Mouse (Mus musculus) hindbrain, embryonic 13.5 days (tissue): Measurements from ENCODE around the gene Cd86. TPM values are rescaled to one million over a fixed set of nuclear protein-coding genes. Genes with fewer than 3 reads are reported as not detected.

Source experiments
- ATAC-seq: fragments of 200-750 bp; cut with Nextera tagmentation; 2 replicates; pipeline ENCODE4 v1.8.0; 2017; ENCODE audit warnings: moderate TSS enrichment; ENCODE audit not compliant: low FRiP score
- H3K27ac ChIP-seq: fragments of 300-500 bp; sonication (generic); 2 replicates; pipeline ENCODE4 v1.5.1; 2015; ENCODE audit warnings: inconsistent platforms, mild to moderate bottlenecking, moderate library complexity
- H3K27me3 ChIP-seq: fragments of 300-500 bp; sonication (generic); 2 replicates; pipeline ENCODE4 v1.6.1; 2015; ENCODE audit warnings: mild to moderate bottlenecking, inconsistent platforms
- H3K36me3 ChIP-seq: fragments of 300-500 bp; sonication (generic); 2 replicates; pipeline ENCODE4 v1.6.1; 2015; ENCODE audit warnings: mild to moderate bottlenecking, inconsistent platforms
- H3K4me1 ChIP-seq: fragments of 300-500 bp; sonication (generic); replicated peaks from 2 replicates; pipeline ENCODE4 v1.6.1; 2015; ENCODE audit warnings: inconsistent platforms
- H3K4me2 ChIP-seq: fragments of 300-500 bp; sonication (generic); 2 replicates; pipeline ENCODE4 v1.6.1; 2015; ENCODE audit warnings: inconsistent platforms, mild to moderate bottlenecking, moderate library complexity
- H3K4me3 ChIP-seq: fragments of 300-500 bp; sonication (generic); 2 replicates; pipeline ENCODE4 v1.5.1; 2015; ENCODE audit warnings: mild to moderate bottlenecking, inconsistent platforms
- H3K9ac ChIP-seq: fragments of 300-500 bp; sonication (generic); 2 replicates; pipeline ENCODE4 v1.6.1; 2015; ENCODE audit warnings: mild to moderate bottlenecking, inconsistent platforms
- H3K9me3 ChIP-seq: fragments of 300-500 bp; sonication (generic); 2 replicates; pipeline ENCODE4 v1.6.1; 2016; ENCODE audit warnings: inconsistent platforms
- WGBS: fragments of 180-500 bp; shearing (Covaris S2); methylation state at CpG from one replicate; pipeline ENCODE4 v1.1.7; 2015; 5-methylcytosine and 5-hydroxymethylcytosine counted together
- polyA plus RNA-seq: library from polyadenylated mRNA; unstranded; fragments of >200 nt; fragmentation: Nextera tagmentation; extraction: Ambion mirVana; gene quantifications from 2 replicates; pipeline ENCODE4 v1.2.1, GENCODE M21; 2015

Cd86 gene
- polyA plus RNA-seq, 1 experiment from 2014 or later, result 2.1 TPM

DNA sequence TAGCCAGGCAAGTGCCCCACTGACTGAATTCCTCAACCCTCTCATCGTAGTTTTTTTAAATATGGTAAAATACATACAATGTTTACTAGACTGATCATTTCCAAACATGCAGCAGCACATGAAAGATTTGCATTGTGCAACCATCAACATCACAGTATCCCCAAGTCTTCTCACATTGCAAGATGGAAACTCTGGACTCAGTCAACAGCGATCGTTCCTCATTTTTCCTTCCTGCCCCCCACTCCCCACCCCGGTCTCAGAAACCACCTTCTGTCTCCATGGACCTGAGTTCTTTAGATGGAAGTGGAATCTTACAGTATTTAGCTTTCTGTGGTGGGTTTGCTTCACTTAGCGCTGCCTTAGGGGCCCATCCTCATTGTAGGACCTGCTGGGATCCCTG is 34.3 kb downstream of the Cd86 start:
- Histone ChIP-seq H3K9ac (no peak overlapping the region), H3K4me2 (no peak overlapping the region), H3K4me1 (no peaks in the 10 kb centered on the region), H3K4me3 (no peak overlapping the region), H3K36me3 (no peaks in the 10 kb centered on the region), H3K9me3 (no peaks in the 10 kb centered on the region), H3K27ac (no peak overlapping the region), H3K27me3 (no peaks in the 10 kb centered on the region)
- 96% methylated on average over 5 of the region's 5 CpGs for WGBS
- ATAC-seq, result no peak

DNA sequence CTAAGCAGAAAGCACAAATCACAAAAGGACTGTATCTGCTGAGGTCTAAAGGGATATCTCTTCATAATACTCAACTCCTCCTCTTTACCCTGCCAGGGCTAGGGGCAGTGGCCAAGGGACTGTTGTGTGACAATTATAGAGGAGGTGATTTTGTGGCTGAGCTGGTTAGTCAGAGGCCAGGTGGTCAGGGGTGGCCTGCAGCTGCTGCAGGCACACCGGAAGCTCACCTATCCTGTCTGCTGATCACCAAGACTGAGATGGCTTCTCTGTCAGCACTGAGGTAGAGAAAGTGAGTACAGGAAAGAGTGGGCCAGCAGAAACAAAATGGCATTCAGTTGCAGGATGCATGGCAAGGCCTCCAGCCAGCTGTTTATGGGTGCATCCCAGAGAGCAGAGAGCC is 38.1 kb downstream of the Cd86 start:
- H3K4me1 ChIP-seq, result no peaks in the 10 kb centered on the region
- H3K9me3 ChIP-seq, result no peaks in the 10 kb centered on the region
- H3K27ac ChIP-seq, result no peak overlapping the region
- H3K4me3 ChIP-seq, result no peak overlapping the region
- ATAC-seq, result no peak
- 100% methylated on average over 1 of the region's 1 CpGs for WGBS
- no peak overlapping the region for H3K9ac ChIP-seq
- no peak overlapping the region for H3K4me2 ChIP-seq
- no peaks in the 10 kb centered on the region for H3K27me3 ChIP-seq
- H3K36me3 ChIP-seq, result no peaks in the 10 kb centered on the region

DNA sequence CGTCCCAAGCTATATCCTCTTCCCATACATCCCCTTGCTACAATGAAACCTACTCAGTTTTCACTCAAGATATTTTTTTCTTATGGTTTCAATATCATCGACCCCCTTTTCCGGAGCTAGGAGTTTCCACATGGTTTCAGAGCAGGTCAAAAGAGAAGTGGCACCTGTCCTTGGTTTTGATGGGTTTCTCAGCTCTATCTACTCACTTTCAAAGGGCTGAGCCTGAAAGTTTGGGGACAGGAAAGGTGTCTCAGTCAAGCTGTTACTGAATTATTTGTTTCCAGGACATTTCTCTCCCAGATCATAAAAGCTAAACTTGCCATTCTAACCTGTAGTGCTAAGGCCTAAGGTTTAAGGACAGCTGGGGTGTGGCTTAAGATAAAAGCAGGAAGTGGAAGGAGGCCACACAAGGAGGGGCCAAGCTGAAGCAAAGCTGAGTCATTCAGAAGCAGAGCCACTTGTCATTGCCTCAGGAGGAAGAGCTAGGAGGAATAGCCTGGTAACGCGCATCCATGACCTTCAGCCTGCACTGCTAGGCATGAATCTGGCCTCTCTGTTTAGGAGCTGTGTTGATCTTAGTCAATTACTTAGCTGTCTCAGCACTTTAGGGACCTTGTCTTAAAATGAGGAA is 39.2 kb downstream of the Cd86 start:
- no peak overlapping the region for H3K9ac ChIP-seq
- H3K27ac ChIP-seq, result no peak overlapping the region
- no peaks in the 10 kb centered on the region for H3K27me3 ChIP-seq
- no peak overlapping the region for H3K4me3 ChIP-seq
- H3K4me2 ChIP-seq, result no peak overlapping the region
- no peaks in the 10 kb centered on the region for H3K9me3 ChIP-seq
- 92% methylated on average over 5 of the region's 5 CpGs for WGBS
- no peaks in the 10 kb centered on the region for H3K4me1 ChIP-seq
- H3K36me3 ChIP-seq, result no peaks in the 10 kb centered on the region
- ATAC-seq, result no peak

DNA sequence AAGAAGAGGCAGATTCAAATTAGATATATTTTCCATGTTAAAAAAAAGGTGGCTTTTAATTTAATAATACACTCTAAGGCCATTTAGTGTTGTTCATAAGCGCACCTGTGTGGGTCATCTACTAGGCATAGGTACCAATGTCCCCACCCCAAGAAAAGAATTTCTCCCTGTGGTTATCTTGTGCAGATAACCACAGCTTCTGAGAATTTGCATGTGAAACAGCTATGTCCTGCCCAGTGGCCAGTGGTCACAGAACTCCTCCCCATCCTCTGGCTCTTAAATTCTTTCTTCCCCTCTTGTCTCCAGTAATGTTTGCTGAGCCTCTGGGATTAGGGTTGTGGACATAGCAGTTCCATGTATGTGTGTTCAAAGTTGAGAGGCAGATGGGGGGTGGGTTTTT is 40.0 kb downstream of the Cd86 start:
- no peak overlapping the region for H3K4me2 ChIP-seq
- no peak overlapping the region for H3K27ac ChIP-seq
- no peak for ATAC-seq
- no peak overlapping the region for H3K4me3 ChIP-seq
- no peaks in the 10 kb centered on the region for H3K4me1 ChIP-seq
- no peaks in the 10 kb centered on the region for H3K27me3 ChIP-seq
- no peak overlapping the region for H3K9ac ChIP-seq
- WGBS, result 93% methylated on average over 1 of the region's 1 CpGs
- H3K9me3 ChIP-seq, result no peaks in the 10 kb centered on the region
- H3K36me3 ChIP-seq, result no peaks in the 10 kb centered on the region

DNA sequence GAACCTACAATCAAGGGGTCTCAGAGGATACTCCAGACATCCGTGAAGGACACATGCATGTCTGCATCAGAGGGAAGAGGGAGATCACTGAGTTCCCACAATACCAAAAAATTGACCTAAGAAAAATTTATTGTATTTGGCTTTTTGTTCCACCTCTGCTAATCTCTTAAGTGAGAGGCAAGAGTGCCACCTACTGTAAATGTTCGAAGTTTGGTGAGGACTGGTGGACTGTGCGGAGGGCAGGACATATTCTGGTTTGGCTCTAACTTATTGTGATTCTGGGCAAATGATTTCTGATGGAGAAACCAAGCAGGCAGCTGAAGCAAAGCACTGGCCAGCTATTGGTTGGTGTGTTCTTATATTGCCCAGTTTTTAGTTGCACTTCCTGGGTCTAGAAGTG is 43.6 kb downstream of the Cd86 start:
- Histone ChIP-seq H3K4me1 (no peaks in the 10 kb centered on the region), H3K36me3 (no peaks in the 10 kb centered on the region), H3K27me3 (no peaks in the 10 kb centered on the region), H3K4me2 (no peak overlapping the region), H3K4me3 (no peak overlapping the region), H3K27ac (no peak overlapping the region), H3K9ac (no peak overlapping the region), H3K9me3 (no peaks in the 10 kb centered on the region)
- 89% methylated on average over 3 of the region's 3 CpGs for WGBS
- ATAC-seq, result no peak

DNA sequence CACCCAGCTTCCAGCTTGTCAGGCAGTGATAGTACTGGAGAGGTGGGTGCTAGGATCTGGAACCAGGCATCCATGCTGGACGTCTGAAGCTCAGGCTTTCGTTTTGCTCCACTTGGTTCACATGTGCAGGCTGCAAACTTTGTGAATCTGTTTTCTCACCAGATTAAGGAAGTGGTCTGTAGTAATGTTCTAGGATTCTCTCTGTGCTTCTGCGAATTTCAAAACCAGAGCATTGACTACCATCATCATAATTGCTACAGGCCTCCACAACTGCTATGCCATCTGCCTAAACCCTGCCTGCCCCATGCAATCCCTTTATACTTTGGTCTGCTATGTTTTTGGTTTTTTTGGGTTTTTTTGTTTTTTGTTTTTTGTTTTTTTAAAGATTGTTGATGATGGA is 44.8 kb downstream of the Cd86 start:
- ATAC-seq, result no peak
- H3K9me3 ChIP-seq, result no peaks in the 10 kb centered on the region
- no peak overlapping the region for H3K4me3 ChIP-seq
- no peaks in the 10 kb centered on the region for H3K36me3 ChIP-seq
- no peak overlapping the region for H3K4me2 ChIP-seq
- no peaks in the 10 kb centered on the region for H3K27me3 ChIP-seq
- H3K27ac ChIP-seq, result no peak overlapping the region
- WGBS, result 80% methylated on average over 3 of the region's 3 CpGs
- H3K4me1 ChIP-seq, result no peaks in the 10 kb centered on the region
- H3K9ac ChIP-seq, result no peak overlapping the region

DNA sequence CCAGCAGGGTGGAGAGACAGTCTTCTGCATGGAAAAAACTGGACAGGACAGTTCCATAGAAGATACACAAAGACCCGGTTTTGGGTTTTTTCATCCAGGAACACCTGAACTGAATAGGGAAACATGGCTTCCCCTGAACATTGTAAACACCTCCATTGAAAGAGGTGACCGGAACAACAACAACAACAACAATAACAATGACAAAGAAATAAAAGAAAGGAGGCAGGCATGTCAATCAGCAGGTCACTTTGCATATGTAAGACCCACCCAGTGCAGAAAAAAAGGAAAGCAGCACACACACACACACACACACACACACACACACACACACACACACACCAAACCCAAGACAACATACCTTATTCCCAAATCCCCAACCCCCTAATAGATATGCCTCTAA is 52.2 kb downstream of the Cd86 start:
- H3K27me3 ChIP-seq, result no peaks in the 10 kb centered on the region
- H3K9me3 ChIP-seq, result no peaks in the 10 kb centered on the region
- no peaks in the 10 kb centered on the region for H3K4me1 ChIP-seq
- H3K27ac ChIP-seq, result no peak overlapping the region
- H3K36me3 ChIP-seq, result no peaks in the 10 kb centered on the region
- no peak for ATAC-seq
- H3K4me2 ChIP-seq, result no peak overlapping the region
- H3K4me3 ChIP-seq, result no peak overlapping the region
- no peak overlapping the region for H3K9ac ChIP-seq
- 48% methylated on average over 2 of the region's 2 CpGs for WGBS

DNA sequence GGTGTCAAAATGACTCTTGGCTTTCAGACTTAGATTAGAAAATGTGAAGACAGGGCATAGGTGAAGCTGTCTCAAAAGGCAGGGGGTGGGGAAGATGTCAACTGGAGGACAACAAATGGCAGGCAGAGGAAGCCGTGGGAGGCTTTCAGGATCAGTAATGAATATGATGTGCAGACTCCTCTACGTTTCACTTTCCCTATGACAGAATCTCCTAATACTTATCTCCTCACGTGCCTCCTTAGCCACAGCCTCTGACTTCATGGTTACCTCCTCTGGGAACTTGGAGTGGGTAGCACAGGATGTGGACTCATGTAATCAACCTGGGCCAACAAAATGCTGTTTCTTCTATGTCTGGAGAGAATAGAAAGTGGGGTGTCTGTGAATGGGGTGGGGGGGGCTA is 63.2 kb downstream of the Cd86 start:
- Histone ChIP-seq H3K4me1 (no peaks in the 10 kb centered on the region), H3K4me3 (no peak overlapping the region), H3K4me2 (no peak overlapping the region), H3K9ac (no peak overlapping the region), H3K27ac (no peak overlapping the region), H3K27me3 (no peaks in the 10 kb centered on the region), H3K36me3 (no peaks in the 10 kb centered on the region), H3K9me3 (no peaks in the 10 kb centered on the region)
- 86% methylated on average over 3 of the region's 3 CpGs for WGBS
- no peak for ATAC-seq

DNA sequence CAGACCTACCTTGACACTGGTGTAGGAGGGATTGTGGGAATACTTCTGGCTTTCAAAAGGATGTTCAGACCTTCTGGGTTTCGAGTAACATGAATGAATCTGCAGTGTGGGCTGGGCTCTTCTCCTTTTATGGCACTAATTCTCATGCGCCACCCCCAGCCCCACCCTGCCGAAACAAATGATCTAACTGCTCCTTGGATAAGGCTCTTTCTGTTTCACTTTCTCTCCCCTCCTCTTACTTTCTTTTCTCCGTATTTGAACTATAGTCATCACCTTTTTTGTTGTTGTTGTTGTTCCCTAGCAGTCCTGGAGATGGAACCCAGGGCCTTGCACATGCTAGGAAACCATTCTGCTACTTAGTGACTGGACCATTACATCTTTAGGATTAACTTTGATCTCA is 67.6 kb downstream of the Cd86 start:
- WGBS, result 87% methylated on average over 4 of the region's 4 CpGs
- H3K27ac ChIP-seq, result no peak overlapping the region
- no peaks in the 10 kb centered on the region for H3K4me1 ChIP-seq
- no peaks in the 10 kb centered on the region for H3K36me3 ChIP-seq
- H3K27me3 ChIP-seq, result no peaks in the 10 kb centered on the region
- no peak for ATAC-seq
- no peak overlapping the region for H3K4me3 ChIP-seq
- no peak overlapping the region for H3K4me2 ChIP-seq
- H3K9me3 ChIP-seq, result no peaks in the 10 kb centered on the region
- no peak overlapping the region for H3K9ac ChIP-seq

DNA sequence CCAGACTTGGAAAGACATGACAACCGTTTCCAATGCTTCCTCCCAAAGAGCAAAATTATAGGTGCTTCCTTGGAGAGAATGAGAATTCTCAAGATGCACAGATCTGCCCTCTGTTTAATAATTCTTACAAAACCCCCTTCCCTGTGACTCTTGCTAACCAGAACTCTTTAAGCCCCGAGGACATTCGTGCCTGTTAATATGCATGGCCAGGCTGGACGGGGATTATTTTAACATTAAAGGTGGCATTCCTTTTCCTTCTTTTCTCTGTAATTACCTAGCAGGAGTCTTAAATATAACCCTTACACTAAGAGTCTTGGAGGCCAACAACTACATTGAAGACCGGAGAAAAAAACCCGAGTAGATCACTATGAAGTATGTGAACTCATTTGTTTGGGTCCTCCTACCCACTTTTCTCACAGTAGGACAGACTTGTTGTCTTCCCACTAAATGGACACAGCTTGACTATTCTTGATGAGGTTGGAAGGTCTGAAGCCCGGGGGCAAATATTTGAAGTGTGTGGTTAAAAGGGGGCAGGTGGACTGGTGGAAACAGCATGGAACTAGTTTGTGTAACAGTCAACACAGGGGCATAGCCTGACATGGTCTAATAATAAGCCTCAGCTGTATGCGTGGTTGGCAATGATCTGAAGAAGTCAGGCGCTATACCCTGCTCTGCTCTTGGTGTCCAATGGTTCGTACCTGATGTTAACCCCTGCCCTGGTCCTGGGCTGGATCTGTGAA is 69.0 kb downstream of the Cd86 start:
- Histone ChIP-seq H3K36me3 (no peaks in the 10 kb centered on the region), H3K27ac (no peak overlapping the region), H3K4me3 (no peak overlapping the region), H3K27me3 (no peaks in the 10 kb centered on the region), H3K9me3 (no peaks in the 10 kb centered on the region), H3K4me1 (no peaks in the 10 kb centered on the region), H3K4me2 (no peak overlapping the region), H3K9ac (no peak overlapping the region)
- 91% methylated on average over 10 of the region's 10 CpGs for WGBS
- ATAC-seq, result no peak

DNA sequence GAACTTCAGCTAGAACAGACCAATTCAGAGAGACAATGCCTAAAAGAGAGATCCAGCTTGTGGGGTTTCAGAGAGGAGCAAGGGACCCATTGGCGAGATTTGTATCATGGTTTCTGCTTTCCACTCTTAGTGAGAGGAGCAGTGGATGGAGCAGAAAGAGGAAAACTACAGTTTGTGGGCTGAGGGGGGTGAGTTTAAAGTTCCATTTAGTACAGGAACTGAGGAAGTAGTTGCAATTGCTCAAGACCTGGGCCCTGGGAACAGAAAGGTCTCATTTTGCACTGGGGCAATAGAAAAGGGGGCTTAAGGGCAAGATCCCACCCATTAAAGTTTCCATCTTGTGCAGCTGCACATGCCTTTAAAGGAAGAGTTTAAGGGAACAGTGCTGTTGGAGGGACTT is 76.0 kb downstream of the Cd86 start:
- H3K27ac ChIP-seq, result no peak overlapping the region
- no peak for ATAC-seq
- no peak overlapping the region for H3K4me3 ChIP-seq

DNA sequence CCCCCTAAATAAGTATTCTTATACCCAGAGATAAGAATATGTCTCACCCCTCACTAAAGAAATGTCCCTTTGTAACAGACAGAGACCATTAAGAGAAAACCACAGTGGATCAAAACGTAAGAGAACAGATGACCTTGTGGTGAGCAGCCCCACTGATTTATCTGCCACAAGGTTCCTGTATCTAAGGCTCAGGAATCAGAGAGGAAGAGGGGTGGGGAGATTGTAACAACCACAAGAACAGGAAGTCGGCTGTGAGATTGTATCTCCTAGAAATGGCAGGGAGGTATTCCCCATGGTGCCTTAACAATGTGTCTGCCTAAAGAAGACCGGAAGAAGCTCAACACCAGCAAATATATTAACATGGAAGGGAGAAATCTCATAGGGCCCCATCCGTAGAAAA is 77.9 kb downstream of the Cd86 start:
- 83% methylated on average over 4 of the region's 4 CpGs for WGBS
- no peak overlapping the region for H3K9ac ChIP-seq
- no peak overlapping the region for H3K27ac ChIP-seq
- no peaks in the 10 kb centered on the region for H3K36me3 ChIP-seq
- H3K9me3 ChIP-seq, result no peaks in the 10 kb centered on the region
- no peak overlapping the region for H3K4me3 ChIP-seq
- no peak overlapping the region for H3K4me2 ChIP-seq
- no peak for ATAC-seq
- no peaks in the 10 kb centered on the region for H3K27me3 ChIP-seq
- H3K4me1 ChIP-seq, result no peaks in the 10 kb centered on the region

More for the DNA sequence above, 76.0 kb downstream of the Cd86 start:
- Histone ChIP-seq H3K27me3 (no peaks in the 10 kb centered on the region), H3K36me3 (no peaks in the 10 kb centered on the region), H3K4me1 (no peaks in the 10 kb centered on the region), H3K9me3 (no peaks in the 10 kb centered on the region), H3K9ac (no peak overlapping the region), H3K4me2 (no peak overlapping the region)
- 67% methylated on average over 1 of the region's 1 CpGs for WGBS

DNA sequence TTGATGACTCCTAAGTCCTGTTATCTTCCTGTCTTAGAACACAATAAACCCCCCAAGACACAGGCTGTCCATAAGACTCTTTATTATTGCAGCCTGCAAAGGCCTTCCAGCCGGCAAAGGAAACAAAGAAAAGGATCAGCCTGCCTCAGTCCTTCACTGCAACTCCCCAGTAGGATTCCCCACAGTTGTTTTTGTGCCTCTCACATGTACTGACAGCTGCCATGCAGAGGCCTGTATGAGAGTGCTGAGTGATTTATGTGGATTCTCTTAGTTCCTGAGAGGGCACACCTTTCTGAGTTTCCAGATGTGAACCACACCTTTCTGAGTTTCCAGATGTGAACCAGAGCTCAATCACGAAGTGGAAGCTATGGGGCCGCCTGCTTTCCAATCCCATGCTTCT is 83.8 kb downstream of the Cd86 start:
- Histone ChIP-seq H3K36me3 (no peaks in the 10 kb centered on the region), H3K4me1 (no peaks in the 10 kb centered on the region), H3K9me3 (no peaks in the 10 kb centered on the region), H3K4me2 (no peak overlapping the region), H3K27me3 (no peaks in the 10 kb centered on the region), H3K9ac (no peak overlapping the region), H3K4me3 (no peak overlapping the region), H3K27ac (no peak overlapping the region)
- 40% methylated on average over 3 of the region's 3 CpGs for WGBS
- no peak for ATAC-seq
